Mouse (Mus musculus): ENCODE data around the gene Sipa1l3.

Gene Sipa1l3

GRCm38 (mm10) chr7:29338984-29339679 lies 179.3 kb downstream of the Sipa1l3 start:
- intact Hi-C loops (cut with DNase I), result no loop called here

- intact Hi-C loops (cut with DNase I), result no loop called here
Measured at GRCm38 (mm10) chr7:29338351-29338919, 180.0 kb downstream of the Sipa1l3 start.

- intact Hi-C loops (cut with DNase I), result no loop called here
Measured at GRCm38 (mm10) chr7:29337766-29338165, 180.7 kb downstream of the Sipa1l3 start.

- intact Hi-C loops (cut with DNase I), result no loop called here
Measured at GRCm38 (mm10) chr7:29336795-29337319, 181.6 kb downstream of the Sipa1l3 start.

GRCm38 (mm10) chr7:29335841-29336671 lies 182.4 kb downstream of the Sipa1l3 start:
- intact Hi-C loops (cut with DNase I), result no loop called here

GRCm38 (mm10) chr7:29335276-29335675 lies 183.2 kb downstream of the Sipa1l3 start:
- intact Hi-C loops (cut with DNase I), result no loop called here

GRCm38 (mm10) chr7:29334156-29334555 lies 184.3 kb downstream of the Sipa1l3 start:
- intact Hi-C loops (cut with DNase I), result no loop called here

- intact Hi-C loops (cut with DNase I), result no loop called here
Measured at GRCm38 (mm10) chr7:29328984-29329383, 189.5 kb downstream of the Sipa1l3 start.

- intact Hi-C loops (cut with DNase I), result no loop called here
Measured at GRCm38 (mm10) chr7:29327087-29327486, 191.4 kb downstream of the Sipa1l3 start.

- intact Hi-C loops (cut with DNase I), result loop anchor here (5.0 kb wide), 1 partner anchor 43 kb away; no protein-coding TSS in a partner anchor
Measured at GRCm38 (mm10) chr7:29319337-29320307, 198.8 kb downstream of the Sipa1l3 start.

GRCm38 (mm10) chr7:29318115-29318911 lies 200.1 kb downstream of the Sipa1l3 start:
- intact Hi-C loops (cut with DNase I), result loop anchor here (5.0 kb wide), 1 partner anchor 44 kb away; no protein-coding TSS in a partner anchor

GRCm38 (mm10) chr7:29317558-29317957 lies 200.9 kb downstream of the Sipa1l3 start:
- intact Hi-C loops (cut with DNase I), result loop anchor here (5.0 kb wide), 1 partner anchor 45 kb away; no protein-coding TSS in a partner anchor

- intact Hi-C loops (cut with DNase I), result loop anchor here (5.0 kb wide), 1 partner anchor 45 kb away; no protein-coding TSS in a partner anchor
Measured at GRCm38 (mm10) chr7:29316976-29317375, 201.5 kb downstream of the Sipa1l3 start.

GRCm38 (mm10) chr7:29316137-29316734 lies 202.2 kb downstream of the Sipa1l3 start:
- intact Hi-C loops (cut with DNase I), result loop anchor here (5.0 kb wide), 1 partner anchor 46 kb away; no protein-coding TSS in a partner anchor

GRCm38 (mm10) chr7:29314844-29315628 lies 203.4 kb downstream of the Sipa1l3 start:
- intact Hi-C loops (cut with DNase I), result loop anchor here (5.0 kb wide), 1 partner anchor 47 kb away; no protein-coding TSS in a partner anchor

GRCm38 (mm10) chr7:29313572-29314261 lies 204.7 kb downstream of the Sipa1l3 start:
- intact Hi-C loops (cut with DNase I), result no loop called here

GRCm38 (mm10) chr7:29313051-29313450 lies 205.4 kb downstream of the Sipa1l3 start:
- intact Hi-C loops (cut with DNase I), result no loop called here

GRCm38 (mm10) chr7:29309749-29310148 lies 208.7 kb downstream of the Sipa1l3 start:
- intact Hi-C loops (cut with DNase I), result no loop called here

All from adrenal gland (tissue).